Mouse (Mus musculus) megakaryocyte, embryonic 14.5 days (primary cell): Measurements from ENCODE around the gene Rlf.

Source experiments
- FLI1 ChIP-seq: IDR thresholded peaks from 2 replicates; pipeline ENCODE4 v1.6.1; 2012; ENCODE audit warnings: low read length, inconsistent platforms, mixed read lengths
- GATA1 ChIP-seq: IDR thresholded peaks from 3 replicates; pipeline ENCODE4 v1.6.1; 2012; ENCODE audit warnings: mixed read lengths, low read length, inconsistent platforms, borderline replicate concordance

- TF ChIP-seq GATA1, result no peak
- no peak for TF ChIP-seq FLI1
These were observed 17.9 kb downstream of the Rlf start for GRCm38 (mm10) chr4:121196995-121197394.
